Mouse (Mus musculus) myocyte (in vitro differentiated cells): ENCODE data around the gene Dusp14.

Source experiments
- CEBPB ChIP-seq: IDR thresholded peaks from 2 replicates; pipeline ENCODE4 v1.6.1; 2011; ENCODE audit warnings: mild to moderate bottlenecking, moderate library complexity; ENCODE audit not compliant: poor library complexity, insufficient read depth, severe bottlenecking
- E2F4 ChIP-seq: IDR thresholded peaks from one replicate; pipeline ENCODE4 v1.6.1; 2011; ENCODE audit warnings: mild to moderate bottlenecking, control low read depth, moderate library complexity; ENCODE audit not compliant: insufficient read depth
- MAX ChIP-seq: IDR thresholded peaks from one replicate; pipeline ENCODE4 v1.6.1; 2011; ENCODE audit warnings: low read depth, mild to moderate bottlenecking, control low read depth
- MYOD1 ChIP-seq, 3 experiments: IDR thresholded peaks; one replicate each; pipeline ENCODE4 v1.6.1; 2011; ENCODE audit warnings: control low read depth in 2 of 3, low read depth in 2 of 3, mild to moderate bottlenecking in 2 of 3, moderate library complexity in 1 of 3; ENCODE audit not compliant: insufficient read length in 2 of 3, control insufficient read depth in 1 of 3
- POLR2A ChIP-seq: IDR thresholded peaks from one replicate; pipeline ENCODE4 v1.6.1; 2011; ENCODE audit warnings: low read depth, mild to moderate bottlenecking, control low read depth, moderate library complexity; ENCODE audit not compliant: insufficient read length
- POLR2AphosphoS2 ChIP-seq: IDR thresholded peaks from one replicate; pipeline ENCODE4 v1.6.1; 2011; ENCODE audit warnings: low read depth, control low read depth; ENCODE audit not compliant: insufficient read length
- SRF ChIP-seq: IDR thresholded peaks from one replicate; pipeline ENCODE4 v1.6.1; 2011; ENCODE audit warnings: low read depth; ENCODE audit not compliant: control insufficient read depth, insufficient read length
- TCF12 ChIP-seq: IDR thresholded peaks from one replicate; pipeline ENCODE4 v1.6.1; 2011; ENCODE audit warnings: mild to moderate bottlenecking, control low read depth; ENCODE audit not compliant: poor library complexity, insufficient read depth, severe bottlenecking
- USF1 ChIP-seq: IDR thresholded peaks from one replicate; pipeline ENCODE4 v1.6.1; 2011; ENCODE audit warnings: low read depth, mild to moderate bottlenecking, control low read depth, moderate library complexity

DNA sequence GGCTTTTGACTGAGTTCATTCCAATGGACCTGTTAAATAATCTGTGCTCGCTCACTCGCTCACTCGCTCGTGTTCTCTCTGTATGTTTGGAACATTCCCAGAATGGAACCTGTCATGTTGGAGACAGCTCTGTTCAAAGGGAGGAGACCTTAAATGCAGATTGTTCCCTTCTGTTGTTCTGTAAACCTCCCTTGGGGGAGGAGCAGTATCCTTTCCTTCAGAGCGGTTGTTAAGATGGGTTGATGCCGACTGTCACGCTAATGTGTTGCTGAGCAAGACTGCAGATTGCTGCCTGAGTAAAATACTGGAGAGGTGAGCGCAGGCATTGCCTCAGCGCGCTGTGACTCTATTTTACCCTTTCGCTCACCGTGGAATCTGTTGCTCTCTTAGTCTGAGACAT, 58.0 kb downstream of the Dusp14 start:
- TF ChIP-seq POLR2A (no peak), USF1 (no peak), E2F4 (no peak), SRF (no peak), MAX (no peak), TCF12 (no peak), CEBPB (no peak), POLR2AphosphoS2 (no peak), MYOD1 (IDR thresholded peaks at IDR 0.05; ENCODE audit: control insufficient read depth in 1 of 3, insufficient read length in 2 of 3, low read depth in 2 of 3) (no peak)
